Mouse (Mus musculus): ENCODE measurements around the gene Chrna7.

The Chrna7 gene

GRCm38 (mm10) chr7:63060996-63061395, 151.4 kb downstream of the Chrna7 start:
- no peak for DNase-seq (ENCODE audit: low spot score)

All from ovary, postnatal 14 days (tissue).